Mouse (Mus musculus) C2C12 (cell line): ENCODE measurements around the gene Mospd3. TPM values are rescaled to one million over a fixed set of nuclear protein-coding genes. Genes with fewer than 3 reads are reported as not detected.

Experiments used
- H3K27me3 ChIP-seq: one replicate; pipeline ENCODE4 v1.6.1; 2011; ENCODE audit not compliant: control insufficient read depth, insufficient read depth, insufficient read length
- H3K36me3 ChIP-seq: one replicate; pipeline ENCODE4 v1.6.1; 2011; ENCODE audit not compliant: control insufficient read depth, insufficient read depth
- H3K4me3 ChIP-seq: one replicate; pipeline ENCODE4 v1.5.1; 2011; ENCODE audit warnings: mild to moderate bottlenecking, control low read depth; ENCODE audit not compliant: poor library complexity, insufficient read depth, severe bottlenecking
- H3K79me2 ChIP-seq: one replicate; pipeline ENCODE4 v1.6.1; 2011; ENCODE audit not compliant: control insufficient read depth, insufficient read depth
- H3K79me3 ChIP-seq: one replicate; pipeline ENCODE4 v1.6.1; 2011; ENCODE audit warnings: low read depth, control low read depth
- H3ac ChIP-seq: one replicate; pipeline ENCODE3; 2011; ENCODE audit warnings: low read depth; ENCODE audit not compliant: control insufficient read depth, insufficient read length
- CEBPB ChIP-seq: IDR thresholded peaks from one replicate; pipeline ENCODE4 v1.6.1; 2011; ENCODE audit warnings: low read depth, mild to moderate bottlenecking, control low read depth, moderate library complexity
- CTCF ChIP-seq: IDR thresholded peaks from one replicate; pipeline ENCODE4 v1.5.1; 2011; ENCODE audit not compliant: control insufficient read depth, insufficient read depth, insufficient read length
- FOSL1 ChIP-seq: IDR thresholded peaks from one replicate; pipeline ENCODE4 v1.8.0; 2011; ENCODE audit warnings: mild to moderate bottlenecking, low read length; ENCODE audit not compliant: poor library complexity, insufficient read depth, severe bottlenecking
- MAX ChIP-seq: IDR thresholded peaks from one replicate; pipeline ENCODE4 v1.6.1; 2011; ENCODE audit warnings: mild to moderate bottlenecking, control low read depth
- MYOD1 ChIP-seq: IDR thresholded peaks from one replicate; pipeline ENCODE4 v1.6.1; 2011; ENCODE audit warnings: low read depth; ENCODE audit not compliant: control insufficient read depth, insufficient read length
- MYOG ChIP-seq: IDR thresholded peaks from one replicate; pipeline ENCODE4 v1.6.1; 2011; ENCODE audit not compliant: control insufficient read depth, insufficient read length; ENCODE audit errors: extremely low read depth
- USF1 ChIP-seq: IDR thresholded peaks from one replicate; pipeline ENCODE4 v1.6.1; 2011; ENCODE audit warnings: low read depth, mild to moderate bottlenecking, control low read depth, moderate library complexity
- polyA plus RNA-seq: library from polyadenylated mRNA; unstranded; fragments of >200 nt; fragmentation: generic; extraction: Trizol; gene quantifications from one replicate; pipeline ENCODE4 v1.2.1, GENCODE M21; 2012; ENCODE audit warnings: missing spikeins

Mospd3 gene
- polyA plus RNA-seq, 1 experiment = 28.6 TPM

DNA sequence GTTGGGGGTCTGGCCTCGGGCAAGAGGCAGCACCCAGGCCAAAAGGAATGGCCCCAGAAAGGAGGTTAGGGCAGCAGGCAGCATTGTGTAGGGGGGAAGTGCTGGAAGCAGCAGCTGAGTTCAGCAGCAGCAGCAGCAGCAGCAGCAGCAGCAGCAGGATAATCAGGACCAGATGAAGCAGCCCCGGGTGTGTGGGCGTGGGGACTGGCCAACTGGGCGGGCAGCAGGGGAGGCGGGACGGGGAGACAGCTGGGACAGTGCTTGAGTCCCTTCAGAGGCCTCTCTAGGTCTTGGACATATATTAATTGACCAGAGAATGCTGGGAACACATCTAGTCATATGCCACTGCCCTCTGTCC, 10.4 kb upstream of the Mospd3 start:
- H3ac ChIP-seq = peak overlapping the region; percentile 75
- H3K79me3 ChIP-seq = peaks cover 37% of the 10 kb centered on the region
- H3K36me3 ChIP-seq = peaks cover 36% of the 10 kb centered on the region
- peak overlapping the region; percentile 71 for H3K4me3 ChIP-seq
- H3K27me3 ChIP-seq = no peaks in the 10 kb centered on the region
- TF ChIP-seq MAX (no peak), MYOD1 (no peak), FOSL1 (no peak), CTCF (no peak), CEBPB (no peak), MYOG (no peak), USF1 (no peak)
- peaks cover 68% of the 10 kb centered on the region for H3K79me2 ChIP-seq

DNA sequence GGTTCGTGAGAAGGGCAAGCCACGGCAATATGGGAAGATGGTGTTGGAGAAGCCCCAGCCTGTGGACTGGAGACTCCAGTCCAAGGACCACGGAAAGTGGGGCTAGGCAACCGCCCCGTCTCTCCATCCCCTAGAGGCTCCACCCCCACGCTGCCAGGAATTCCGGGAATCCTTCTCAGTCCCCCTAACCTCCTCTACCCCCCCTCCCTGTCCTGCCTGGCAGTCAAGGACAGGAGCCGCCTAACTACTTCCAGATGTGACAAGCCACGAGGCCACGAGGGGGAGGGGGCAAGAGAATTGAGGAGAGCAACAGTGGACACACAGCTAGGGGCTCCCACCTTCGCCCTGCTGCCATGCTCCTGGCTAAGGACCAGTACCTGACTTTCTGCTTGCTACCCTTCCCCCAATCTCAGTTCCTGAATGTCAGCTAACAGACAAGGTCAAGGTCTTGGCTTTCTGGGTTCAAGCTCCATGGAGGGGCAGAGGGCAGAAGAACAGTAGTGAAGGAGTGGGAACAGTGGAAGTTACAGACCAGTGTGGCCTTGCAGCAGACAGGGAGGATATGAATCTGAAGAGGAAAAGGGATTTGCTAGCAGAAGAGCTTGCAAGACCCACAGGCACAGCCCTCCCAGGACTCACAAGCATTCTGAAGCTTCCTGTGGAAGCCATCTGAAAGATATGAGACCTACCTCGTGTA, 9.8 kb upstream of the Mospd3 start:
- peak overlapping the region; percentile 75 for H3ac ChIP-seq
- H3K36me3 ChIP-seq = peaks cover 41% of the 10 kb centered on the region

GRCm38 (mm10) chr5:137610056-137610455, 9.2 kb upstream of the Mospd3 start:
- Histone ChIP-seq H3K4me3 (peak overlapping the region; percentile 71), H3K79me3 (peaks cover 37% of the 10 kb centered on the region), H3K79me2 (peaks cover 73% of the 10 kb centered on the region), H3K36me3 (peaks cover 47% of the 10 kb centered on the region), H3ac (peak overlapping the region; percentile 75), H3K27me3 (no peaks in the 10 kb centered on the region)
- no peak for TF ChIP-seq MYOD1

More for the DNA sequence above, 9.8 kb upstream of the Mospd3 start:
- Histone ChIP-seq H3K4me3 (peak overlapping the region; percentile 71), H3K79me2 (peaks cover 73% of the 10 kb centered on the region), H3K27me3 (no peaks in the 10 kb centered on the region), H3K79me3 (peaks cover 37% of the 10 kb centered on the region)
- no peak for TF ChIP-seq FOSL1
- peak; percentile 93 for TF ChIP-seq MAX
- TF ChIP-seq USF1 = peak; percentile 12

- Histone ChIP-seq H3K79me3 (peaks cover 37% of the 10 kb centered on the region), H3K79me2 (peaks cover 73% of the 10 kb centered on the region), H3K27me3 (no peaks in the 10 kb centered on the region), H3K4me3 (peak overlapping the region; percentile 19), H3ac (no peak overlapping the region), H3K36me3 (peaks cover 53% of the 10 kb centered on the region)
- no peak for TF ChIP-seq MYOD1
- no peak for TF ChIP-seq CEBPB
- no peak for TF ChIP-seq MYOG
- TF ChIP-seq USF1 = no peak
- no peak for TF ChIP-seq FOSL1
- TF ChIP-seq CTCF = no peak
- TF ChIP-seq MAX = no peak
Observed at GRCm38 (mm10) chr5:137609292-137609691, 8.4 kb upstream of the Mospd3 start.

DNA sequence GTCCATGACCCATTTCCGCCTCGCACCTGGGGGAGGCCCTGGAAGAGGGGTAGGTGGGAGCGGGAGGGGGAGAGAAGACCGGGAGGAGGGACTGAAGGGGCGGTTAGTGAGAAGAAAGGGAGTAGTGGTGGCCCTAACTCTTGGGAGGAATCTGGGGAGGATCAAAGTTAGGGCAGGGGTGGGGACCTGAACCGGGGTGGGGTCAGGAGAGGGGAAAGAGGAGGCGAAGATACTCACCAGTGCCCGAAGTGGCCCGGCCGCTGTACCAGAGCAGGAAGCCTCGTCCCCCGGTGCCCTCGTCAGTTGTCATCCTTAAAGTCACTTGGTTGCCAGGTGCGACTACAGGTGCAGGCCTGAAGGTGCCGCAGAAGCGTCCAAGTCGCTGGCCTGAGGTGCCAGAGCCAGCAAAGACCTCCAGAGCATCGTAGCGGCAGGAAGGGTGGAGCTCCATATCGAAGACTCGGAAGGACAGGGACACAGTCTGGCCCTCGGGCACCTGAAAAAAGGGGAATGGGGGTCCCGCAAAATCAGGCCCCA, 7.9 kb upstream of the Mospd3 start:
- Histone ChIP-seq H3K4me3 (peak overlapping the region; percentile 11), H3K79me3 (peaks cover 37% of the 10 kb centered on the region), H3K79me2 (peaks cover 73% of the 10 kb centered on the region), H3K27me3 (no peaks in the 10 kb centered on the region), H3ac (no peak overlapping the region), H3K36me3 (peaks cover 59% of the 10 kb centered on the region)
- TF ChIP-seq MYOG (no peak), CTCF (no peak), USF1 (no peak), MAX (no peak), CEBPB (no peak), MYOD1 (no peak), FOSL1 (no peak)

DNA sequence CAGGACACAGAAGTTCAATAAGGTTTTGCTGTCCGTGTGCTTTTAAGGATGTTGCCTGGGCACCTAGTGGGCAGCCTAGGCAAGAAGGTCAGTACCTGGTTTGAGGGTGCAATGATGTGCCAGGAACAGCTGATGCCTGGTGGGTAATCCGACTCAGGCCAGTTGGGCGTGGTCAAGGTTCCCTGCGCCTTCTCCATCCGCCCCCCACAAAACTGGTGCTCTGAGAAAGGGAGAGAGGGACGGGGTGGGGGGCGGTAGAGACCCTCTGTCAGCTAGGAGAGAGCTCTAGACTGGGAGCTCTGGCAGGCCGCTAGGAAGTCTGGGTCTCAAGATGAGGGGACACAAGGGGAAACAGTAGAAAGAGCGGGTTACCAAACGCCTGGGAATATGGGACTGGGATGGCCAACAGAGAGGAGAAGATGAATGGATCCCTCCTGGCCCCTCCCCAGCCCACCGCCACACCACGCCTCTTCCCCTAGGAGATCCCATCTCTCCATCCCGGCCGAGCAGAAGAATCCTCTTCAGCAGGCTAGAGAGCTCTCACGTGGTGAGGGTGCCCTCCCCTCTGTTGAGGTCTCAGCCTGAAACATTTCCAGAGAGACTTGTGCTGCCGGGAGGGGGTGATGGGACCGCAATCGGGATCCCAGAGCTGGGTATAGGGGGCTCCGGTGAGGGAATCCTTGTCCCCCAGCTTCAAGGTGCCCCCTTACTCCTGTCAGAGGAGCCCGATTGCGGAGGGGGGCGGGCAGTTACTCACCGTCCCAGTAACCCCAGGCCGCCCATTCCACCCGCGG, 7.2 kb upstream of the Mospd3 start:
- TF ChIP-seq MYOD1 = no peak
- TF ChIP-seq MYOG = no peak
- no peak for TF ChIP-seq USF1
- no peak for TF ChIP-seq MAX
- TF ChIP-seq CTCF = no peak
- no peaks in the 10 kb centered on the region for H3K27me3 ChIP-seq
- H3K4me3 ChIP-seq = no peak overlapping the region
- peaks cover 64% of the 10 kb centered on the region for H3K36me3 ChIP-seq
- peaks cover 37% of the 10 kb centered on the region for H3K79me3 ChIP-seq
- no peak overlapping the region for H3ac ChIP-seq
- H3K79me2 ChIP-seq = peaks cover 70% of the 10 kb centered on the region
